Mouse (Mus musculus) heart, embryonic 16.5 days (tissue): Measurements from ENCODE around the gene Taf3. TPM values are rescaled to one million over a fixed set of nuclear protein-coding genes. Genes with fewer than 3 reads are reported as not detected.

Experiments
- ATAC-seq: fragments of 200-750 bp; cut with Nextera tagmentation; replicated peaks from 2 replicates; pipeline ENCODE4 v1.8.0; 2017; ENCODE audit warnings: moderate number of reproducible peaks; ENCODE audit not compliant: insufficient read depth, low FRiP score; ENCODE audit errors: extremely low read depth
- H3K27ac ChIP-seq: fragments of 300-500 bp; sonication (generic); 2 replicates; pipeline ENCODE4 v1.5.1; 2014; ENCODE audit warnings: mild to moderate bottlenecking, low read length, control low read depth, moderate library complexity
- H3K27me3 ChIP-seq: fragments of 300-500 bp; sonication (generic); 2 replicates; pipeline ENCODE4 v1.6.1; 2014; ENCODE audit warnings: low read length, mixed read lengths; ENCODE audit not compliant: control insufficient read depth, insufficient read depth
- H3K36me3 ChIP-seq: fragments of 300-500 bp; sonication (generic); 2 replicates; pipeline ENCODE4 v1.6.1; 2014; ENCODE audit not compliant: control insufficient read depth, insufficient read depth
- H3K4me1 ChIP-seq: fragments of 300-500 bp; sonication (generic); 2 replicates; pipeline ENCODE4 v1.6.1; 2014; ENCODE audit warnings: low read length, mixed read lengths; ENCODE audit not compliant: control insufficient read depth, insufficient read depth
- H3K4me2 ChIP-seq: fragments of 300-500 bp; sonication (generic); 2 replicates; pipeline ENCODE4 v1.6.1; 2014; ENCODE audit warnings: low read depth, mild to moderate bottlenecking, control low read depth, low read length
- H3K4me3 ChIP-seq: fragments of 300-500 bp; sonication (generic); 2 replicates; pipeline ENCODE4 v1.5.1; 2014; ENCODE audit warnings: mild to moderate bottlenecking, control low read depth, low read length
- H3K9ac ChIP-seq: fragments of 300-500 bp; sonication (generic); 2 replicates; pipeline ENCODE4 v1.6.1; 2014; ENCODE audit warnings: low read length, control low read depth
- H3K9me3 ChIP-seq: fragments of 300-500 bp; sonication (generic); replicated peaks from 2 replicates; pipeline ENCODE4 v1.6.1; 2016; ENCODE audit warnings: low read length; ENCODE audit not compliant: control insufficient read depth
- WGBS: fragments of 180-500 bp; shearing (Covaris S2); extraction: QIAGEN DNeasy Blood & Tissue Kit; methylation state at CpG from one replicate; pipeline ENCODE4 v1.1.7; 2014; 5-methylcytosine and 5-hydroxymethylcytosine counted together
- polyA plus RNA-seq: library from polyadenylated mRNA; unstranded; fragments of >200 nt; fragmentation: Nextera tagmentation; extraction: Ambion mirVana; gene quantifications from 2 replicates; pipeline ENCODE4 v1.2.1, GENCODE M21; 2015

Gene Taf3
- polyA plus RNA-seq, 1 experiment from 2014 or later = 8.3 TPM

DNA sequence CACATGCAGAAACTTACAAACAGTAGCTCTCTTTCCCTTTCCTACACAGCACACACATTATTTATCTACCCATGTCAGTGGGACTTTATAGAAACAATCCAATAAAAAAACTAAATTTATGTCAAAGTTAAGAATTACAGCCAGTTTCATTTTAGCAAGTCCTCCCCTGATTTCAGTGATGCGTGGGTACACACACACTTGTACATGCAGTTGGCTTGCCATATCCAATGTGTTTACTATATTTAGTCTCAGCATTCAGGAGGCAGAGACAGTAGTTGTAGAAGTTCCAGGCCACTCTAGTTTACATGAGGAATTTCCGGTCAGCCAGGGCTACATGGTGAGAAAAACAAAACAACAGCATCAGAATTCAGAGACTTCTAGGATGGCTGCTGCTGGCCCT lies 46.8 kb downstream of the Taf3 start:
- H3K4me2 ChIP-seq = no peak overlapping the region
- WGBS = 55% methylated on average over 2 of the region's 2 CpGs
- no peak for ATAC-seq

DNA sequence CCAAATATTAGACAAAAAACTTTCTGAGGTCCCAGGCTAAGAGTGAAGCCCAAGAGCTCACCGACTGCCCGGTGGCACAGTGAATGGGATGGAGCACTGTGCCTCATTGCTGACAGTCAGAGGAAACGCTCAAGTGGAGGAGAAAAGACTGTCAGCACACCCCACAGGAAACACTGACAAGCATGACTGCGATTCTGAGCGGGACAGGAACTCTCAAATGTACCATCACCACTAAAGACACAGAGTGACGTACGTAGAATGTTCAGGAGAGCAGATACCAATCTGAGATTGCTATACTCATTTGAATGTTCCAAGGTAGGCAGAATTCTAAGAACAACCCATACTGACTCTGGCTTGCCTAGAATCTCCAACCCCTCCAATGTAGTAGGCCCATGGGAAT lies 50.9 kb downstream of the Taf3 start:
- 57% methylated on average over 7 of the region's 7 CpGs for WGBS
- Histone ChIP-seq H3K4me1 (0 out of 2 replicates have a peak, but pooled peaks cover 3% of the 10 kb centered on the region), H3K27me3 (no peaks in the 10 kb centered on the region), H3K9ac (no peak overlapping the region), H3K4me2 (no peak overlapping the region), H3K27ac (no peak overlapping the region), H3K36me3 (no peaks in the 10 kb centered on the region), H3K4me3 (no peak overlapping the region), H3K9me3 (no peaks in the 10 kb centered on the region)
- no peak; the same call in 1 of the 2 replicates for ATAC-seq

More for the DNA sequence above, 46.8 kb downstream of the Taf3 start:
- no peaks in the 10 kb centered on the region for H3K9me3 ChIP-seq
- no peaks in the 10 kb centered on the region for H3K36me3 ChIP-seq
- no peak overlapping the region for H3K4me3 ChIP-seq
- H3K27me3 ChIP-seq = no peaks in the 10 kb centered on the region
- peaks cover 19% of the 10 kb centered on the region for H3K4me1 ChIP-seq
- H3K27ac ChIP-seq = no peak overlapping the region
- no peak overlapping the region for H3K9ac ChIP-seq

DNA sequence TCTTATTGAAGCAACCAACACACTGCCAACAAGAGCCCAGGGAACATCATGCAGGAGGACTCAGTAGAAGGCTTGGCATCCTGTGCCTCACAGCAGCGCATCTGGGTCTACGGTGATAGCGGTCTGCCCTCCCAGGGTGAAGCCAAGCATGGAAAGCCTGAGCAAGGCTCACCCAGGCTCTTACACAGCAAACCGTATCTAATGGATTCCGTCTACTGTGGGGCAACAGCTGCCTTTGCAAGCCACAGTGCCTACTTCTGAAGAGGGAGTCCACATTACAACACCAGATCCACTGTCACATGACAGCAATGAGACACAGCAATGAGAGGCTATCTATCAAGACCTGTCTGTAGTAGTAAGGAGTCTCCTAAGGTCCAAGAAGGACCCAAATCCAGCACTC lies 52.3 kb downstream of the Taf3 start:
- no peak for ATAC-seq
- Histone ChIP-seq H3K27me3 (no peaks in the 10 kb centered on the region), H3K4me1 (no peaks in the 10 kb centered on the region), H3K4me3 (no peak overlapping the region), H3K27ac (no peak overlapping the region), H3K4me2 (no peak overlapping the region), H3K36me3 (no peaks in the 10 kb centered on the region), H3K9me3 (no peaks in the 10 kb centered on the region), H3K9ac (no peak overlapping the region)
- 84% methylated on average over 5 of the region's 5 CpGs for WGBS

- no peak for ATAC-seq
- WGBS = 63% methylated on average over 4 of the region's 4 CpGs
Observed at GRCm38 (mm10) chr2:9990690-9991229, 57.6 kb downstream of the Taf3 start.

DNA sequence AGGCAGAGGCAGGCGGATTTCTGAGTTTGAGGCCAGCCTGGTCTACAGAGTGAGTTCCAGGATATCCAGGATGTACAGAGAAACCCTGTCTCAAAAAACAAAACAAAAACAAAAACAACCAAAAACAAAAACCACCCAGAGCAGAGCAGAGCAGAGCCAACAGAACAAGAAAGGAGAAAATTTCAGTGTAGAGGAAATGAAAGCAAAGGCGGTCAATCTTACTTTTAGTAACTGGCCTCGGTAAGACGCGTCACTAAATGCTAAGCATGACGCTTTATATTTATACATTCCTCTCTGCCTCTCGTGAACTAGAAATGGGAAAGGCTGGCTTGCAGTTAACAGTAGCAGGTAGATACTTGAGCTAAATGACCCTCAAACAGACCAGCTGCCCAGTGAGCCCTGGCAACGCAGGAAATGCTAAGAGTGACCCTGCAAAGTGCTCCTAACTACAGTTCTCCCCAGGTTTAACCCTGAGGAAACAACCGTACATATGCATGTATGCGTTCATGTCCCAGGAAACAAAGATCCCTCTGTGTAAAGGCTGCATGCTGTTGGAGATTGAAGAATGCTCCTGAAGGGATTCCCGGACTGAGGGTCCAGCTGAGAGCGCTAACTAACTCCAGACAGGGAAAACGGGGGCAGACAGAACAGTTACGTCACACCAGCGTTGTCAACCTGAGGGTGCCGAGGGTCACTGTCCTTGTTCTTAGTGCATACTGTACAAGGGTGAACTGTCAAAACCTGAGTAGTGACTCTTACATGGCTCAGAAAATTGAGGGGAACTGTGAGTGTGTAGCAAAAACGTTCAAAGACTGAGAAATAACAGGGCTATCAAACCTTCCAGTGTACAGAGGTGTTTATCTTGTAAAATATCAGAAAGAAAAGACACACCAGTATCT lies 58.5 kb downstream of the Taf3 start:
- no peak overlapping the region for H3K4me3 ChIP-seq
- H3K4me2 ChIP-seq = no peak overlapping the region
- no peaks in the 10 kb centered on the region for H3K9me3 ChIP-seq
- H3K9ac ChIP-seq = no peak overlapping the region
- no peak overlapping the region for H3K27ac ChIP-seq
- H3K36me3 ChIP-seq = no peaks in the 10 kb centered on the region
- 67% methylated on average over 17 of the region's 17 CpGs for WGBS
- no peaks in the 10 kb centered on the region for H3K27me3 ChIP-seq
- H3K4me1 ChIP-seq = peaks cover 6% of the 10 kb centered on the region
- ATAC-seq = no peak

More at GRCm38 (mm10) chr2:9990690-9991229, 57.6 kb downstream of the Taf3 start:
- Histone ChIP-seq H3K27me3 (no peaks in the 10 kb centered on the region), H3K4me2 (no peak overlapping the region), H3K4me1 (peaks cover 6% of the 10 kb centered on the region), H3K9me3 (no peaks in the 10 kb centered on the region), H3K4me3 (no peak overlapping the region), H3K9ac (no peak overlapping the region), H3K36me3 (no peaks in the 10 kb centered on the region), H3K27ac (no peak overlapping the region)

GRCm38 (mm10) chr2:9988290-9988689 lies 60.1 kb downstream of the Taf3 start:
- Histone ChIP-seq H3K9ac (no peak overlapping the region), H3K4me2 (no peak overlapping the region), H3K4me3 (no peak overlapping the region), H3K27ac (no peak overlapping the region), H3K4me1 (peaks cover 6% of the 10 kb centered on the region), H3K9me3 (no peaks in the 10 kb centered on the region), H3K36me3 (no peaks in the 10 kb centered on the region), H3K27me3 (no peaks in the 10 kb centered on the region)
- no peak for ATAC-seq
- WGBS = 85% methylated on average over 4 of the region's 4 CpGs

DNA sequence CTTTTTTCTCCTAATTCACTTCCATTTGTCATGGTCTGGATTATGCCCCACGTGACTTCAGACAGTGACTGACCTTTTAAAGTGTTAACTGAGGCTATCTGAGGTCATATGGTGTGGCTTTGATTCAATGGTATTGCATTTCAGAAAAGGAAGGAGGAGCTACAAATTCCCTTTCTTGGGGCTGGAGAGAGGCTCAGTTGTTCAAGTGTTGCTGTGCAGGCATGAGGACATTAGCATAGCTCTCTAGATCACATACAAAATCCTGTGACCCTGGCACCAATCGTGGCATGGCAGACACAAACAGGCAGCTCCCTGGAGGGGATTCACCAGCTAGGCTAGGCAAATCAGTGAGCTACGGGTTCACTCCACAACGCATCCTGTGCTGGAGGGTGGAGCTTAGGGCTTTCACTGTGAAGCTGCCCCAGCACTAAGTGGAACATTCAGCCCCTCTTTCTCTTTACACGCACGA lies 62.4 kb downstream of the Taf3 start:
- H3K9ac ChIP-seq = peak overlapping the region; percentile 15; the same call in 1 of the 2 replicates
- no peak for ATAC-seq
- peaks cover 6% of the 10 kb centered on the region for H3K4me1 ChIP-seq
- no peaks in the 10 kb centered on the region for H3K36me3 ChIP-seq
- WGBS = 10% methylated on average over 6 of the region's 6 CpGs
- peak overlapping the region; percentile 23; the same call in 1 of the 2 replicates for H3K4me2 ChIP-seq
- no peaks in the 10 kb centered on the region for H3K27me3 ChIP-seq
- H3K9me3 ChIP-seq = no peaks in the 10 kb centered on the region
- 0 out of 2 replicates have a peak overlapping the region, but pooled peaks have one; percentile 6 for H3K4me3 ChIP-seq
- H3K27ac ChIP-seq = no peak overlapping the region

GRCm38 (mm10) chr2:9982446-9982845 lies 66.0 kb downstream of the Taf3 start:
- Histone ChIP-seq H3K4me1 (peaks cover 6% of the 10 kb centered on the region), H3K9me3 (no peaks in the 10 kb centered on the region), H3K4me2 (no peak overlapping the region), H3K27me3 (no peaks in the 10 kb centered on the region), H3K27ac (no peak overlapping the region), H3K9ac (no peak overlapping the region), H3K36me3 (no peaks in the 10 kb centered on the region), H3K4me3 (no peak overlapping the region)
- 34% methylated on average over 5 of the region's 5 CpGs for WGBS
- ATAC-seq = no peak

- 72% methylated on average over 3 of the region's 3 CpGs for WGBS
- no peak for ATAC-seq
- no peaks in the 10 kb centered on the region for H3K9me3 ChIP-seq
Observed at GRCm38 (mm10) chr2:9971927-9972326, 76.5 kb downstream of the Taf3 start.

More at GRCm38 (mm10) chr2:9971927-9972326, 76.5 kb downstream of the Taf3 start:
- Histone ChIP-seq H3K9ac (no peak overlapping the region), H3K36me3 (no peaks in the 10 kb centered on the region), H3K27me3 (no peaks in the 10 kb centered on the region), H3K4me2 (no peak overlapping the region), H3K4me1 (peaks cover 13% of the 10 kb centered on the region), H3K4me3 (no peak overlapping the region), H3K27ac (no peak overlapping the region)
